Mouse (Mus musculus) limb, embryonic 14.5 days (tissue): ENCODE measurements around the gene Cfap97d2. TPM values are rescaled to one million over a fixed set of nuclear protein-coding genes. Genes with fewer than 3 reads are reported as not detected.
A peak's percentile ranks its signal among the peaks of the same experiment; 100 is the strongest.

Experiments used
- ATAC-seq: fragments of 200-750 bp; cut with Nextera tagmentation; 2 replicates; pipeline ENCODE4 v1.8.0; 2017; ENCODE audit warnings: low read depth, moderate number of reproducible peaks, moderate TSS enrichment; ENCODE audit not compliant: low FRiP score
- DNase-seq: peaks from one replicate; pipeline ENCODE4 v3.0.0-alpha.2; 2015; ENCODE audit warnings: low spot score
- H3K27ac ChIP-seq: fragments of 300-500 bp; sonication (generic); replicated peaks from 2 replicates; pipeline ENCODE4 v1.5.1; 2014; ENCODE audit warnings: low read depth, mild to moderate bottlenecking, low read length, moderate library complexity, mixed read lengths
- H3K27me3 ChIP-seq: fragments of 300-500 bp; sonication (generic); 2 replicates; pipeline ENCODE4 v1.6.1; 2014; ENCODE audit warnings: low read length, mixed read lengths; ENCODE audit not compliant: control insufficient read depth, insufficient read depth
- H3K36me3 ChIP-seq: fragments of 300-500 bp; sonication (generic); 2 replicates; pipeline ENCODE4 v1.6.1; 2014; ENCODE audit warnings: mild to moderate bottlenecking, low read length, moderate library complexity, mixed read lengths; ENCODE audit not compliant: control insufficient read depth, insufficient read depth
- H3K4me1 ChIP-seq: fragments of 300-500 bp; sonication (generic); 2 replicates; pipeline ENCODE4 v1.6.1; 2014; ENCODE audit warnings: antibody characterized with exemption, low read length, mixed read lengths; ENCODE audit not compliant: control insufficient read depth, insufficient read depth
- H3K4me2 ChIP-seq: fragments of 300-500 bp; sonication (generic); replicated peaks from 2 replicates; pipeline ENCODE4 v1.6.1; 2014; ENCODE audit warnings: low read depth, mild to moderate bottlenecking, low read length, moderate library complexity; ENCODE audit not compliant: severe bottlenecking
- H3K4me3 ChIP-seq: fragments of 300-500 bp; sonication (generic); replicated peaks from 2 replicates; pipeline ENCODE4 v1.5.1; 2014; ENCODE audit warnings: low read length
- H3K9ac ChIP-seq: fragments of 300-500 bp; sonication (generic); 2 replicates; pipeline ENCODE4 v1.6.1; 2014; ENCODE audit warnings: mild to moderate bottlenecking, low read depth, low read length, moderate library complexity; ENCODE audit not compliant: severe bottlenecking
- H3K9me3 ChIP-seq: fragments of 300-500 bp; sonication (generic); 2 replicates; pipeline ENCODE4 v1.6.1; 2016; ENCODE audit warnings: low read length; ENCODE audit not compliant: control insufficient read depth
- POLR2A ChIP-seq: fragments of 200-500 bp; IDR thresholded peaks from 2 replicates; pipeline ENCODE4 v1.8.0; 2012; ENCODE audit warnings: inconsistent platforms, mild to moderate bottlenecking, moderate library complexity, borderline replicate concordance; ENCODE audit not compliant: insufficient read depth, insufficient read length; ENCODE audit errors: extremely low read depth
- WGBS: fragments of 180-500 bp; shearing (Covaris S2); extraction: QIAGEN DNeasy Blood & Tissue Kit; methylation state at CpG from one replicate; pipeline ENCODE4 v1.1.7; 2014; 5-methylcytosine and 5-hydroxymethylcytosine counted together
- polyA plus RNA-seq, 2 experiments: library from polyadenylated mRNA; depleted of rRNA in 1 of 2; stranded (reverse) in 1 of 2; unstranded in 1 of 2; fragments of >200 nt; fragmentation: Nextera tagmentation in 1 of 2; extraction: Ambion mirVana in 1 of 2; gene quantifications; 2 replicates each; pipeline versions ENCODE4 v1.2.1 to v1.2.3; 2012 to 2014

Gene Cfap97d2
- polyA plus RNA-seq, 2 experiments = 0.10 TPM; not detected in 1

- no peak for TF ChIP-seq POLR2A
- Histone ChIP-seq H3K9me3 (no peaks in the 10 kb centered on the region), H3K4me1 (peaks cover 28% of the 10 kb centered on the region), H3K27me3 (no peaks in the 10 kb centered on the region), H3K4me3 (no peak overlapping the region), H3K27ac (no peak overlapping the region), H3K4me2 (no peak overlapping the region), H3K9ac (no peak overlapping the region), H3K36me3 (no peaks in the 10 kb centered on the region)
- DNase-seq = no peak
- WGBS = 79% methylated on average over 8 of the region's 8 CpGs
- no peak for ATAC-seq
Measured at GRCm38 (mm10) chr8:13665944-13666343, 39.7 kb upstream of the Cfap97d2 start.

- no peak for TF ChIP-seq POLR2A
- DNase-seq = peak; percentile 41
- H3K36me3 ChIP-seq = no peaks in the 10 kb centered on the region
- H3K9me3 ChIP-seq = no peaks in the 10 kb centered on the region
- H3K27me3 ChIP-seq = no peaks in the 10 kb centered on the region
- H3K4me2 ChIP-seq = no peak overlapping the region
- H3K9ac ChIP-seq = no peak overlapping the region
- H3K4me1 ChIP-seq = peaks cover 28% of the 10 kb centered on the region
- no peak overlapping the region for H3K4me3 ChIP-seq
- peak; percentile 70 for ATAC-seq
- 68% methylated on average over 4 of the region's 4 CpGs for WGBS
- peak overlapping the region; percentile 71 for H3K27ac ChIP-seq
Measured at GRCm38 (mm10) chr8:13667917-13668316, 37.8 kb upstream of the Cfap97d2 start.

DNA sequence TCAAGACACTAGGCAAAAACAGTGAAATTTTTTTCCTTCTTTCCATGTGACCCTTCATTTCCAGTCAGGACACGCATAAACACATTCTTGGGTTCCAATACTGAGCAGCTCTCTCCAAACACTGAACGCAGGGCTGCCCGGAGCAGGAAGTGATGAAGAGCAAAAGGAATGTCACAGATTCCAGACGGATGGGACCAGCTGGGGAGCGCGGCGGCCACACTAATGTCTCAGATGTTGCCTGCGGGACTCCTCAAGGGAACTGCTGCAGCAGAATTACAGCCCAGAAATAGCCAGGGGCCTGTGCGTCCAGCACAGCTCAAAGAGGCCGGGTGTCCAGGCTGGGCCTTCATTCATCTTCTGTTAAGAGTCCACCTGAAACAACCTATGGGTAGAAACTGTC lies 37.3 kb upstream of the Cfap97d2 start:
- Histone ChIP-seq H3K36me3 (no peaks in the 10 kb centered on the region), H3K4me3 (no peak overlapping the region), H3K27ac (peak overlapping the region; percentile 71), H3K4me1 (peaks cover 28% of the 10 kb centered on the region), H3K4me2 (no peak overlapping the region), H3K27me3 (no peaks in the 10 kb centered on the region), H3K9me3 (no peaks in the 10 kb centered on the region), H3K9ac (peak overlapping the region; percentile 31; the same call in 1 of the 2 replicates)
- ATAC-seq (peak; percentile 88), DNase-seq (peak; percentile 68)
- no peak for TF ChIP-seq POLR2A
- 40% methylated on average over 10 of the region's 10 CpGs for WGBS

DNA sequence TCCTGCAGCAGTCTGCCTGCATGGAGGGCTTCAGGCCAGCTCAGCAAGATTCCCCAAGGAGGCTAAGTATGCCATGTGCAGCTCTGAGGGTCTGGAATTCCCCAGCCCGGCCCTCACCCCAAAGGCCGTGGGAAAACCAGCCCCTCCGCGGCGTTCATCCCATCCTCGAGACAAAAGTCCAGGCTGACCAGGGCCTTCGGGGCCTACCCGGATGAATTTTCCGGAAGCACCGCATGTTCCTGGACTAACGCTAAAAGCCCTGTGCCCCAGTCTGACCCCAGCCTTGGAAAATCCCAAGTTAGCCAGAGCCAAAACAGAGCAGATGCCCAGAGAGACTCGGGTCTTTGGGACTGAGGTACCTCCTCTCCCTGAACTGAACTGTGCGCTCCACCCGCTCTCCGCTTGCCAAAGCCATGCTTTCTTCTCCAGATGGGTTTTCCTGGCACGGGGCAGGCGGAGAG lies 35.6 kb upstream of the Cfap97d2 start:
- no peak for TF ChIP-seq POLR2A
- H3K4me2 ChIP-seq = no peak overlapping the region
- 0 out of 2 replicates have a peak overlapping the region, but pooled peaks have one; percentile 1 for H3K27ac ChIP-seq
- no peak for DNase-seq
- WGBS = 83% methylated on average over 17 of the region's 17 CpGs
- H3K9me3 ChIP-seq = no peaks in the 10 kb centered on the region
- no peak overlapping the region for H3K9ac ChIP-seq
- no peaks in the 10 kb centered on the region for H3K36me3 ChIP-seq
- H3K27me3 ChIP-seq = no peaks in the 10 kb centered on the region
- ATAC-seq = no peak
- H3K4me1 ChIP-seq = peaks cover 20% of the 10 kb centered on the region
- no peak overlapping the region for H3K4me3 ChIP-seq

DNA sequence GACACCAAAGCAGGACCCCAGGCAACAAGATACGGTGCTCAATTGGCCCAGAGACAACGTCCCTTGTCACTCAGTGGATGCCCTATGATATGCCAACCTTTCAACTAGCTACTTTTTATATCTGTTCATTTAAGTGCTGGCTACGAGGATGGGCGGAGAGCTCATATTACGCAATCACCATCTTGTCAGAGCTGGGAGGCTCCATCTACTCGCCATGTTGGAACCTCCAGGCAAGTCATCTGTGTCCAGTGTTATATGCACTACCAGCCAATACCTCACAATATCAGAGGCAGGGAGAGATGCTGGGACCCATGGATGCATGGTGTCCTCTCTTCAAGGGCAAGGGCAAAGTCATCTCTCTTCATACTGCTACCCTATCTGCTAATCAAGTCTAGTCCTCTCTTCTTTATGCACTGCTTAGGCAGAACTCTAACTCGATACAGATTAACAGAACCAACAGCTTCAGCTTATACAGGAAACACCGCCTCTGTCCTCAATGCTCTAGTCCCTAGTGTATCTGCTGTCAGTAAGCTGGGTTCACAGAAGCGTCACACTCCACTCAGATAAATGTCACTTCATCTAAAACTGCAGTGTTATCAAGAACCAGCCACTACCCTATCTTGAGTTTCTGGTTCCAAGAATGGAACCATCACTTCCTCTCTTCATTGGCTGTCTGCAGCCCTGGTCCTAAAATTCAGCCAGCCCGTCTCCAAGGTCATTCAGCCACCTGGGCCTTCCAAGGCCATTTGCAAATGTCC lies 34.3 kb upstream of the Cfap97d2 start:
- DNase-seq (no peak), ATAC-seq (no peak)
- no peak overlapping the region for H3K4me3 ChIP-seq
- peaks cover 29% of the 10 kb centered on the region for H3K4me1 ChIP-seq
- H3K27me3 ChIP-seq = no peaks in the 10 kb centered on the region
- 90% methylated on average over 10 of the region's 10 CpGs for WGBS
- no peaks in the 10 kb centered on the region for H3K9me3 ChIP-seq
- TF ChIP-seq POLR2A = no peak
- no peak overlapping the region for H3K9ac ChIP-seq
- H3K4me2 ChIP-seq = no peak overlapping the region
- H3K27ac ChIP-seq = no peak overlapping the region
- no peaks in the 10 kb centered on the region for H3K36me3 ChIP-seq
